ENCODE assay signal across 8 mouse cellular contexts in genomic region chr2:145785758-145786617, GRCm38 (mm10).
A peak's percentile ranks its signal among the peaks of the same experiment; 100 is the strongest.
DNase-seq lines count a peak whose midpoint lies in the region; ATAC-seq lines count a peak whose summit lies in the region.

No protein-coding gene starts in this region.

- no peaks in the 10 kb centered on the region for H3K9me3 ChIP-seq in hindbrain, embryonic 12.5 days (replicated peaks)
- H3K9me3 ChIP-seq in megakaryocyte, embryonic 14.5 days: no peaks in the 10 kb centered on the region

- peaks cover 22% of the 10 kb centered on the region for H3K4me1 ChIP-seq in hindbrain, embryonic 12.5 days
- H3K4me1 ChIP-seq in megakaryocyte, embryonic 14.5 days: peaks cover 58% of the 10 kb centered on the region

- H3K36me3 ChIP-seq in hindbrain, embryonic 12.5 days: no peaks in the 10 kb centered on the region
- no peaks in the 10 kb centered on the region for H3K36me3 ChIP-seq in megakaryocyte, embryonic 14.5 days (replicated peaks; ENCODE audit: low read length)

- H3K4me3 ChIP-seq in hindbrain, embryonic 12.5 days: peak overlapping the region; percentile 28
- peak overlapping the region; percentile 90 for H3K4me3 ChIP-seq in megakaryocyte, embryonic 14.5 days (replicated peaks)

- peak overlapping the region; percentile 62 for H3K4me2 ChIP-seq in hindbrain, embryonic 12.5 days (replicated peaks)

- H3K9ac ChIP-seq in hindbrain, embryonic 12.5 days: peak overlapping the region; percentile 47

- H3K27me3 ChIP-seq in hindbrain, embryonic 12.5 days: no peaks in the 10 kb centered on the region; the same call in 1 of the 2 replicates
- peaks cover 14% of the 10 kb centered on the region for H3K27me3 ChIP-seq in megakaryocyte, embryonic 14.5 days (replicated peaks)

- peak overlapping the region; percentile 62 for H3K27ac ChIP-seq in hindbrain, embryonic 12.5 days

- peak; percentile 75 for ATAC-seq in hindbrain, embryonic 12.5 days (ENCODE audit: low FRiP score)

- DNase-seq in ES-CJ7 (ENCODE audit: low read depth, low spot score): peak; percentile 23
- DNase-seq in cerebellum, adult 8-10 months: peak; percentile 10
- DNase-seq in frontal cortex, postnatal 36 days (ENCODE audit: low spot score in 2 of 2): peak; percentile 19 to 21
- peak; percentile 18 to 23 for DNase-seq in layer of hippocampus, postnatal 36 days
- peak; percentile 33 for DNase-seq in right cerebral cortex, postnatal 4 days
- no peak for DNase-seq in T-cell, adult 2 months (ENCODE audit: low spot score)

- under 1% methylated on average over 18 of the region's 18 CpGs for WGBS in hindbrain, embryonic 12.5 days
